Mouse (Mus musculus) heart, embryonic 15.5 days (tissue): ENCODE data around the gene Trim45. TPM values are rescaled to one million over a fixed set of nuclear protein-coding genes. Genes with fewer than 3 reads are reported as not detected.

ENCODE experiments used
- ATAC-seq: fragments of 200-750 bp; cut with Nextera tagmentation; replicated peaks from 2 replicates; pipeline ENCODE4 v1.8.0; 2017; ENCODE audit warnings: low read depth, moderate TSS enrichment; ENCODE audit not compliant: insufficient number of reproducible peaks, insufficient read depth, low FRiP score
- H3K27ac ChIP-seq: fragments of 300-500 bp; sonication (generic); 2 replicates; pipeline ENCODE4 v1.5.1; 2015; ENCODE audit warnings: mild to moderate bottlenecking, inconsistent platforms
- H3K27me3 ChIP-seq: fragments of 300-500 bp; sonication (generic); 2 replicates; pipeline ENCODE4 v1.6.1; 2015; ENCODE audit warnings: inconsistent platforms
- H3K36me3 ChIP-seq: fragments of 300-500 bp; sonication (generic); 2 replicates; pipeline ENCODE4 v1.6.1; 2015; ENCODE audit warnings: mild to moderate bottlenecking, inconsistent platforms
- H3K4me1 ChIP-seq: fragments of 300-500 bp; sonication (generic); replicated peaks from 2 replicates; pipeline ENCODE4 v1.6.1; 2015; ENCODE audit warnings: inconsistent platforms
- H3K4me2 ChIP-seq: fragments of 300-500 bp; sonication (generic); 2 replicates; pipeline ENCODE4 v1.6.1; 2015; ENCODE audit warnings: inconsistent platforms, mild to moderate bottlenecking, moderate library complexity
- H3K4me3 ChIP-seq: fragments of 300-500 bp; sonication (generic); 2 replicates; pipeline ENCODE4 v1.5.1; 2015; ENCODE audit warnings: mild to moderate bottlenecking, inconsistent platforms
- H3K9ac ChIP-seq: fragments of 300-500 bp; sonication (generic); 2 replicates; pipeline ENCODE4 v1.6.1; 2015; ENCODE audit warnings: mild to moderate bottlenecking, inconsistent platforms
- H3K9me3 ChIP-seq: fragments of 300-500 bp; sonication (generic); replicated peaks from 2 replicates; pipeline ENCODE4 v1.6.1; 2016; ENCODE audit warnings: inconsistent platforms
- WGBS: fragments of 180-500 bp; shearing (Covaris S2); methylation state at CpG from one replicate; pipeline ENCODE4 v1.1.7; 2015; ENCODE audit warnings: mixed read lengths; 5-methylcytosine and 5-hydroxymethylcytosine counted together
- polyA plus RNA-seq: library from polyadenylated mRNA; unstranded; fragments of >200 nt; fragmentation: Nextera tagmentation; extraction: Ambion mirVana; gene quantifications from 2 replicates; pipeline ENCODE4 v1.2.1, GENCODE M21; 2015

Trim45 gene
- polyA plus RNA-seq, 1 experiment from 2014 or later, result 3.4 TPM

DNA sequence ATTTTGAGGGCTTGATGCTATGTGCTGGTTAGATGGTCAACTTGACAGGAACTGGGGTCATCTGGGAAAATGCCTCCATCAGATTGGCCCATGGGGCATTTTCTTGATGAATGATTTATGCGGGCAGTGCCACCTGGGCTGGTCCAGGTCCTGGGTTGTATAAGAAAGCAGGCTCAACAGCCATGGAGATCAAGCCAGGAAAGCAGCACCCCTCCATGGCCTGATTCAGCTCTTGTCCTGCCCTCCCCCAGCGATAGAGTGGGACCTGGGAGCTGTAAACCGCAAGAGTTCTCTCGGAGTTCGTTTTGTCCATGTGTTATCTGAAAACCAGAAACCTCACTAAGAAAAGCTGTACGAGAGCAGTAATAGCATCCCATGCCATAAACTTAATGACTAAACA is 13.5 kb downstream of the Trim45 start:
- Histone ChIP-seq H3K27ac (no peak overlapping the region), H3K4me3 (no peak overlapping the region), H3K4me2 (no peak overlapping the region), H3K27me3 (no peaks in the 10 kb centered on the region), H3K9ac (no peak overlapping the region), H3K9me3 (no peaks in the 10 kb centered on the region), H3K4me1 (no peaks in the 10 kb centered on the region), H3K36me3 (peaks cover 52% of the 10 kb centered on the region)
- ATAC-seq, result no peak
- 87% methylated on average over 6 of the region's 6 CpGs for WGBS

DNA sequence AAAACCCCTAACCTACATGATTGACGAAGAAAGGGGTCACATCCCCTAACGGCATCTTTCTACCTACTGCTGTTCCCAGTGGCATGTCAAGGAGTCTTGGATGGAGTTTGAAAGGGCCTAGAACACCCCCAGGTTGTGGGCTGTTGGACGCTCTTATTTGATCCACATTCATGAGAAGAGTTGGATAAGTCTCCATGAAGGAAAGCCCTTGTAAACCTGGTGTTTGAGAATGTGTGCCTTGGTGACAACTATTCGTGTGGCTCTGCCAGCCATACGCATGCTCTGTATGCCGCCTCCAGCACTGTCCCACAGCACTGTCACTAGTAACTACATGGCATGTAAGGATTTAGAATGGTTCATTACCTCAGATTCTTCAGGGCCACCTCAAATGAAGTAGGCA is 14.2 kb downstream of the Trim45 start:
- Histone ChIP-seq H3K4me3 (no peak overlapping the region), H3K36me3 (peaks cover 53% of the 10 kb centered on the region), H3K4me2 (no peak overlapping the region), H3K27ac (no peak overlapping the region), H3K27me3 (no peaks in the 10 kb centered on the region), H3K9ac (no peak overlapping the region), H3K9me3 (no peaks in the 10 kb centered on the region), H3K4me1 (no peaks in the 10 kb centered on the region)
- 95% methylated on average over 6 of the region's 6 CpGs for WGBS
- ATAC-seq, result no peak

DNA sequence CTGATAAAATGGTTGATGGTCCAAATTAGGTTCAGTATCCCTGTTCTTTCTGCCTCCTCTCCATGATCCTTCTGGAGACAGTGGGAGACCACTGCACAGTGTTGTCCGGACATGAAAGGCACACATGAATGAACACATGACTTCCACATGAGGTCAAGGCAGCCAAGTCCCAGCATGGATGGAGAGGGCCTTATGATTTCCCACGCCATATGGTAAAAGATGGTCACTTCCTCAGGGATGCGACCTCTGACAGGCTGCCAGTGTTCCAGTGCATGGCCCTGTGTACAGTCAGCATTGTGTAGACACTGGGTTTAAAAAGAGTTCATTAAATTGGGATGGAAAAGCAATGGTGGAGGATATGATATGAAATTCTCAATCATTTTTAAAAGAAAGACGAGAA is 16.2 kb downstream of the Trim45 start:
- no peak for ATAC-seq
- H3K4me2 ChIP-seq, result no peak overlapping the region
- no peaks in the 10 kb centered on the region for H3K9me3 ChIP-seq
- H3K27ac ChIP-seq, result no peak overlapping the region
- H3K36me3 ChIP-seq, result peaks cover 51% of the 10 kb centered on the region
- no peak overlapping the region for H3K4me3 ChIP-seq
- H3K9ac ChIP-seq, result no peak overlapping the region
- WGBS, result 90% methylated on average over 4 of the region's 4 CpGs
- H3K27me3 ChIP-seq, result no peaks in the 10 kb centered on the region
- H3K4me1 ChIP-seq, result no peaks in the 10 kb centered on the region

DNA sequence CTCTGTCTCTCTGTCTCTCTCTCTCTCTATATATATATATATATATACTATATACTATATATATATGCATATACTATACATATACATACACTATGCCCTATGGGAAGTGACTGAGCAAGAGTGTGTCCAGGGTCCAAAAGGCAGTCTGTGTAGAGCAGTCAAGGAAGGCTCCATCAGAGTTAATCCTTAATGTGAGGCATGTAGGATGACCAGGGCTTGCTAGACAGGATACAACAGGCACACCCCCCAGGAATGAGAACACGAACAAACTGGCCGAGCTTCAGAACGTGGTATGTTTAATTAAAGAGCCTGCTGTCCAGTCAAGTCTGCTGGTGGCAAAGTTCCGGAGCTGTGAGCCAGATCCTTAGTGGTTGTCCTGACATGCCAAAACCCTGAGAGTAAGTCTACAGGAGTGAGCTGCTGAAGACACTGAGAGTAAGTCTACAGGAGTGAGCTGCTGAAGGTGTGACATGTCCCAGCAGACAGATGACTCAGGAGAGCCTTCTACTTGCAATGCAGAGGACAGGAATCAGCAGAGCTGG is 18.6 kb downstream of the Trim45 start:
- WGBS, result 87% methylated on average over 4 of the region's 4 CpGs
- ATAC-seq, result no peak
- H3K4me1 ChIP-seq, result no peaks in the 10 kb centered on the region
- no peak overlapping the region for H3K27ac ChIP-seq
- no peak overlapping the region for H3K9ac ChIP-seq
- H3K27me3 ChIP-seq, result no peaks in the 10 kb centered on the region
- no peak overlapping the region for H3K4me2 ChIP-seq
- no peak overlapping the region for H3K4me3 ChIP-seq
- H3K36me3 ChIP-seq, result peaks cover 65% of the 10 kb centered on the region
- H3K9me3 ChIP-seq, result no peaks in the 10 kb centered on the region

DNA sequence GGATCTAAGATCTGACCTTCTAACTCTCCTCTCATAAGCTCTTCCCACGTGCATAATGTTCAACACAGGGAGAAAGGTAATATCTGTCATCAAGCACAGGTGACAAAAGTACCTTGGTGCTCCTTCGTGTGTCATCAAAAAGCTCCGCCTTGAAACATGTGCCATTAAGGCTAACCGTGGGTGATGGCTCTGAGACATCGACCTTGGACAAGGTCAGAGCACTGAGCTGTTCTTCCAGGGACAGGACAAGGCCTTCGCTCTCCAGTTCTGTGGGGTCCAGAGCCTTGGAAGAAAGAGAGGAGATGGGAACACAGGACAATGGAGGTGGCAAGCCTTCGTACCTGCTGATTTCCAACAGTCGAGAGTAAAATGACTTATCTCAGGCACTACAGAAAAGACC is 25.3 kb downstream of the Trim45 start:
- Histone ChIP-seq H3K36me3 (peaks cover 72% of the 10 kb centered on the region), H3K4me1 (no peaks in the 10 kb centered on the region), H3K9ac (no peak overlapping the region), H3K27ac (no peak overlapping the region), H3K27me3 (no peaks in the 10 kb centered on the region), H3K4me3 (no peak overlapping the region), H3K4me2 (no peak overlapping the region), H3K9me3 (no peaks in the 10 kb centered on the region)
- ATAC-seq, result no peak
- WGBS, result 77% methylated on average over 8 of the region's 8 CpGs

DNA sequence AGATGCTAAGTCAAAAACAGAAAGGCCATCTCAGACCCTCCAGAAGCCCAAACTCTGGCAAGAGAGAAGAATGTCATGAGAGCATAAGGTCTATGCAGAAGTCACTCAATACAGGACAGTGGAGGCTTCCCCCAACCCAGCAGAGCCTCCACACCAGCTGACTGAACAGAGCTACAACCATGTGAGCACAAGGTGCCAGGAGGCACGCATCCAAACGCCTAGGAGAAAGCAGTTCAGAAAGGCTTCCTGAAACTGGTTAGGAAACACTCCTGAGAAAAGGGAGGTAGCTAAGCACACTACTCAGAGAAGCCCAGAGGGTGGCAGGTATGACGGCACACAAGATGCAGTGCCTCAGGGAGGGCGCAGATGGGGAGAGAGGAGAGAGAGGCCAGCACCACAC is 29.5 kb downstream of the Trim45 start:
- Histone ChIP-seq H3K9ac (no peak overlapping the region), H3K27ac (no peak overlapping the region), H3K4me2 (no peak overlapping the region), H3K36me3 (peaks cover 72% of the 10 kb centered on the region), H3K4me3 (no peak overlapping the region), H3K9me3 (no peaks in the 10 kb centered on the region), H3K27me3 (no peaks in the 10 kb centered on the region), H3K4me1 (no peaks in the 10 kb centered on the region)
- 89% methylated on average over 4 of the region's 4 CpGs for WGBS
- no peak for ATAC-seq

DNA sequence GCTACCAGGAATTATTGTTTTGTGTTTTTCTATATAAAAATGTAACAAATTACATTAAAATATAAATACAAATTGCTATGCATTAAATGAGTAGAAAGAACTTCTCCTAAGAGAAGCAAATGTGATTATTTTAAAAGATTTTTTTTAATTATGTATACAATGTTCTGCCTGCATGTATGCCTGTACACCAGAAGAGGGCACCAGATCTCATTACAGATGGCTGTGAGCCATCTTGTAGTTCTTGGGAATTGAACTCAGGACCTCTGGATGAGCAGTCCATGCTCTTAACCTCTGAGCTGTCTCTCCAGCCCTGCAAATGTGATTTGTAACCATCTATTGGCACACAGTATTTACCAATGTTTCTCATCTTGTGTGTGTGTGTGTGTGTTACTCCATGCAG is 32.6 kb downstream of the Trim45 start:
- Histone ChIP-seq H3K4me3 (no peak overlapping the region), H3K4me2 (no peak overlapping the region), H3K27ac (no peak overlapping the region), H3K36me3 (peaks cover 67% of the 10 kb centered on the region), H3K27me3 (no peaks in the 10 kb centered on the region), H3K4me1 (no peaks in the 10 kb centered on the region), H3K9ac (no peak overlapping the region), H3K9me3 (no peaks in the 10 kb centered on the region)
- no peak for ATAC-seq

DNA sequence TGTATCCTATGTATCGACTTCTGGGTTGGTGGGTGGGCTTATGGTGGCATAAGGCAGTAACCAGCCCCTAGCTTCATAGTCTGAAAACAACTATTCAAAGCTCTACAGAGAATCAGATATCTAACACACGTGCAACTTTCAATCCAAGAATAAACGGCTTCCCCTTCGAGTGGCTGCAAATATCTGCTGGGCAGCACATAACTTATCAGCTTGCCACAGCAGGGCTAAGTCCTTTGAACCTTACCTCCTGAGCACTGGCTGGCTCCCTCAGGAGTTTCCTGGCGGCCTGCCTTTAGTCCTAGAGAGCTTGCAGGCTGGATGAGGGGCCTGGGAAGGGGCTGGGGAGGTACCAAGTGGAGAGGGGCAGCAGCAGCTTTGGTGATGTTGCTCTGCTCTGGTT is 39.0 kb downstream of the Trim45 start:
- Histone ChIP-seq H3K9ac (no peak overlapping the region), H3K36me3 (peaks cover 38% of the 10 kb centered on the region), H3K9me3 (no peaks in the 10 kb centered on the region), H3K4me3 (no peak overlapping the region), H3K27me3 (no peaks in the 10 kb centered on the region), H3K4me1 (peaks cover 21% of the 10 kb centered on the region), H3K4me2 (0 out of 2 replicates have a peak overlapping the region, but pooled peaks have one; percentile 7), H3K27ac (peak overlapping the region; percentile 80)
- WGBS, result 44% methylated on average over 5 of the region's 5 CpGs
- ATAC-seq, result no peak; the same call in 1 of the 2 replicates

DNA sequence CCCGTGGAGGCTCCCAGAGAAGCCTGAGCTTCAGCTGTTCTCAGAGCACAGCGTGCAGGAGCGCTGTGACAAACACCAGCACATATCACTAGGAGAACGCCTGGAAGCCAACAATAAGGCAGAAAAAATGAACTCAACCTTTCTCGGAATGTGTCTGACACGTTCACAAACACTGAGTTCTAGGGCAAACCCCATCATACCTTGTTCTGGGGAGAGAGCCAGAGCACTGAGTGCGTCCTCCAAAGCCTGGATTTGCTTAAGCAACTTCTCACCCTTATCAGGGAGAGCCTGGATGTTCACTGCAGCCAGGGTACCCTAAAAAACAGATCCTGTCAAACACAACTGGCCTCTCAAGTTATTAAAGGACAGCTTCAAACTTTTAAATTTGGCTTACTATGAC is 39.5 kb downstream of the Trim45 start:
- 0 out of 2 replicates have a peak overlapping the region, but pooled peaks have one; percentile 7 for H3K4me2 ChIP-seq
- no peaks in the 10 kb centered on the region for H3K27me3 ChIP-seq
- H3K4me3 ChIP-seq, result no peak overlapping the region
- no peak overlapping the region for H3K9ac ChIP-seq
- peaks cover 21% of the 10 kb centered on the region for H3K4me1 ChIP-seq
- ATAC-seq, result no peak
- peak overlapping the region; percentile 80 for H3K27ac ChIP-seq
- H3K9me3 ChIP-seq, result no peaks in the 10 kb centered on the region
- H3K36me3 ChIP-seq, result peaks cover 38% of the 10 kb centered on the region
- WGBS, result 47% methylated on average over 7 of the region's 7 CpGs

DNA sequence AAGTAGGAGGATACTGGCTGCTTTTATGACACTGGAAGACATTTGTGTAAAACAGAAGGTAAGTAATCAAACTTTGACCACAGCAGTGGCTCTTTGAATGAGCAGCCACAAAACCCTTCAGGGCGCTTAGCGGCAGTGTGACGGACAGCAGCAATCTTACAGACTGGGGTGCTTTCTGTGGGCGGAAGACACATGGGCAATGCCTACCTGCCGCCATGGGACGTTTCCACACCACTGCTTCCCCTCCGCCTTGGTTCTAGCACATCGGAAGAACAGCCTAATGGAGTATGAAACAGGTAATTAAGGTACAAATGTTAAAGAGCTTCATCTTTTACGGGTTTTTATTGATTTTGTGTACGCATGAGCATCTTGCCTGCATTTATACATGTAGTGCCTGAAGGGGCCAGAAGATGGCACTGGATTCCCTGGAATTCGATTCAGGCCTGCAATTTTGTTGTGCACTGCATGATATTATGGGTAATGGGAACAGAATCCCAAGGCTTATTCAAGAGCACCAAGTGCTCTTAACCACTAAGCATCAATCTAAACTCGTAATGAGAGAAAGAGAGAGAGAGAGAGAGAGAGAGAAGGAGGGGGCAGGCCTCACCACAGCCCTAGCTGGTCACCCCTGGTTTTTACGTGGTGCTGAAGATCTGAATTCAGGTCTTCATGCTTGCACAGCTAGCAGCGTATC is 42.0 kb downstream of the Trim45 start:
- H3K4me3 ChIP-seq, result no peak overlapping the region
- H3K9ac ChIP-seq, result no peak overlapping the region
- no peak overlapping the region for H3K27ac ChIP-seq
- H3K36me3 ChIP-seq, result peaks cover 24% of the 10 kb centered on the region
- peaks cover 25% of the 10 kb centered on the region for H3K4me1 ChIP-seq
- WGBS, result 81% methylated on average over 14 of the region's 14 CpGs
- no peaks in the 10 kb centered on the region for H3K27me3 ChIP-seq
- no peak for ATAC-seq
- no peaks in the 10 kb centered on the region for H3K9me3 ChIP-seq
- H3K4me2 ChIP-seq, result no peak overlapping the region

DNA sequence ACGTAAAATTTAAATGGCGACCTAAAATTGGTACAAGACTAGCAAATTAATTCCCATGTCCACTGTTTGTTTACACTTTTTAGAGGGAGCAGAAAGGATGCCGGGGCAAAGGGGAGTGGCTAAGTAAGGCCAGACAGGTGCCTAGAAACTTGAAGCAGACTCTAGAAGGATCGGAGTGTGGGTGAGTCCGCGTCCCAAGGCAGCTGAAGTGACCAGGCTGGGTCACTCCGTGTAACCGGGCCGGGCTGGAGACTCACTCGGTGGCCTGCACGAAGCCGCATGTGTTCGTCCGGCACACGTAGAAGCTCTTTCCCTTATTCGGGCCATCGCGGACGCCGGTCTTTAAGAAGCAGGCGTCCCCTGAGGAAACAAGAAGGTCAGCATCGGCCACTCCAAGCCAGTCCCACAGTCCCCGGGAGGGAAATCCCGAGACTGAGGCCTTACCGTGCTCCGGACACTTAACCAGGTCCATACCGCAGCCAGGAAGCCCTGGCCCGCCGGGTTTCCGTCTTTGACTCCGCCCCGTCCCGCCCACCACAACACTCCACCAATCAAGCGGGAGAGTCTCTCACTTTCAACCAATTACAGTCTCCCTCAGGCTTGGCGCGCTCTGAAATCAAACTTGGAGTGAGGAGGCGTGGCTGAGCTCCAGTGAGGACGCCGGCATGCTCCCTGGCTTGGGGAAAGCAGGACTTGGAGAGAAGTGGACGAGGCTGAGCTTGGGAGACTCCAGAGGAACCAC is 47.3 kb downstream of the Trim45 start, which contains the start of gene Ttf2:
Ttf2 (minus strand) TSS at position 488 of the 742 bp plus-strand sequence.
- WGBS, result under 1% methylated on average over 40 of the region's 40 CpGs
- H3K27me3 ChIP-seq, result no peaks in the 10 kb centered on the region

More for the DNA sequence above, 47.3 kb downstream of the Trim45 start, which contains the start of gene Ttf2:
- H3K9me3 ChIP-seq, result no peaks in the 10 kb centered on the region
- peak; percentile 99 for ATAC-seq
- peaks cover 9% of the 10 kb centered on the region for H3K4me1 ChIP-seq
- peak within 1 kb of the TSS; percentile 82 for H3K4me2 ChIP-seq
- peak within 1 kb of the TSS; percentile 73 for H3K9ac ChIP-seq
- H3K4me3 ChIP-seq, result peak within 1 kb of the TSS; percentile 70
- no peaks in the 10 kb centered on the region for H3K36me3 ChIP-seq
- peak within 1 kb of the TSS; percentile 55 for H3K27ac ChIP-seq
